Mouse (Mus musculus): ENCODE results near the gene Fbxw27. TPM values are rescaled to one million over a fixed set of nuclear protein-coding genes. Genes with fewer than 3 reads are reported as not detected.
"Not testable (repeated sequence)": the region's sequence is repeated elsewhere in the genome, so short reads cannot be mapped to it uniquely, and the experiment has no call there.

Gene Fbxw27
- polyA plus RNA-seq, 1 experiment from 2014 or later: not detected

- H3K27ac ChIP-seq (replicated peaks in 1 of 2; ENCODE audit: control insufficient read depth in 1 of 2, insufficient read depth in 1 of 2, low read depth in 2 of 2, low read length in 2 of 2); ATAC-seq (ENCODE audit: insufficient number of reproducible peaks, insufficient read depth, low FRiP score, low read depth); H3K27me3 ChIP-seq (ENCODE audit: control insufficient read depth, insufficient read depth, low read length); H3K4me1 ChIP-seq (ENCODE audit: control insufficient read depth in 2 of 2, insufficient read depth in 2 of 2, low read length in 2 of 2); H3K4me3 ChIP-seq (ENCODE audit: control insufficient read depth in 1 of 2, insufficient read depth in 1 of 2, low read depth in 1 of 2, low read length in 2 of 2); H3K36me3 ChIP-seq (ENCODE audit: control insufficient read depth, insufficient read depth, low read length); H3K9ac ChIP-seq (ENCODE audit: low read length); H3K4me2 ChIP-seq (ENCODE audit: low read length); H3K9me3 ChIP-seq (ENCODE audit: control insufficient read depth, low read length): not testable (repeated sequence)
- 80% methylated on average over 1 of the region's 1 CpGs for WGBS
These were observed 23.6 kb downstream of the Fbxw27 start for GRCm38 (mm10) chr9:109766841-109767240.

GRCm38 (mm10) chr9:109745989-109746388 lies 44.5 kb downstream of the Fbxw27 start, which contains the start of gene Fbxw26:
Fbxw26 (minus strand) TSS chr9:109746089.
- not testable (repeated sequence) for H3K27me3 ChIP-seq (ENCODE audit: control insufficient read depth, insufficient read depth, low read length); H3K4me3 ChIP-seq (ENCODE audit: control insufficient read depth in 1 of 2, insufficient read depth in 1 of 2, low read depth in 1 of 2, low read length in 2 of 2); H3K9me3 ChIP-seq (ENCODE audit: control insufficient read depth, low read length); H3K36me3 ChIP-seq (ENCODE audit: control insufficient read depth, insufficient read depth, low read length); ATAC-seq (ENCODE audit: insufficient number of reproducible peaks, insufficient read depth, low FRiP score, low read depth); H3K9ac ChIP-seq (ENCODE audit: low read length); H3K4me2 ChIP-seq (ENCODE audit: low read length); H3K4me1 ChIP-seq (ENCODE audit: control insufficient read depth in 2 of 2, insufficient read depth in 2 of 2, low read length in 2 of 2); H3K27ac ChIP-seq (replicated peaks in 1 of 2; ENCODE audit: control insufficient read depth in 1 of 2, insufficient read depth in 1 of 2, low read depth in 2 of 2, low read length in 2 of 2)
- 65% methylated on average over 3 of the region's 3 CpGs for WGBS

Other genes with a start within 250 kb of the Fbxw27 start
- gene Fbxw15, start 222.4 kb downstream of the Fbxw27 start, polyA plus RNA-seq (2014; fragmentation: Nextera tagmentation; extraction: Ambion mirVana): not detected in 2 replicates
- gene Fbxw24, start 164.6 kb downstream of the Fbxw27 start, polyA plus RNA-seq (2014; fragmentation: Nextera tagmentation; extraction: Ambion mirVana): not detected in 2 replicates
- gene Fbxw25, start 126.0 kb downstream of the Fbxw27 start, polyA plus RNA-seq (2014; fragmentation: Nextera tagmentation; extraction: Ambion mirVana): not detected in 2 replicates
- not detected in 2 replicates for gene Fbxw18, start 88.0 kb downstream of the Fbxw27 start, polyA plus RNA-seq (2014; fragmentation: Nextera tagmentation; extraction: Ambion mirVana)
- not detected in 2 replicates for gene Fbxw26, start 44.6 kb downstream of the Fbxw27 start, polyA plus RNA-seq (2014; fragmentation: Nextera tagmentation; extraction: Ambion mirVana)
- not detected in 2 replicates for gene Spink8, start 21.6 kb upstream of the Fbxw27 start, polyA plus RNA-seq (2014; fragmentation: Nextera tagmentation; extraction: Ambion mirVana)
- 58.6 and 62.3 TPM in 2 replicates for gene Nme6, start 42.1 kb upstream of the Fbxw27 start, polyA plus RNA-seq (2014; fragmentation: Nextera tagmentation; extraction: Ambion mirVana)
- 2.4 TPM in 1 of 2 replicates, not detected in the other for gene Camp, start 58.9 kb upstream of the Fbxw27 start, polyA plus RNA-seq (2014; fragmentation: Nextera tagmentation; extraction: Ambion mirVana)
- gene Cdc25a, start 84.9 kb upstream of the Fbxw27 start, polyA plus RNA-seq (2014; fragmentation: Nextera tagmentation; extraction: Ambion mirVana): 14.9 and 16.4 TPM in 2 replicates
- gene Map4, start 140.8 kb upstream of the Fbxw27 start, polyA plus RNA-seq (2014; fragmentation: Nextera tagmentation; extraction: Ambion mirVana): 79.9 and 84.2 TPM in 2 replicates